Mouse (Mus musculus) stomach, postnatal 0 days (tissue): Measurements from ENCODE around the gene Plgrkt.

Source experiments
- CTCF ChIP-seq: IDR thresholded peaks from 2 replicates; pipeline ENCODE4 v1.5.1; 2016; ENCODE audit warnings: antibody characterized with exemption, low read depth, mild to moderate bottlenecking, moderate library complexity
- EP300 ChIP-seq: optimal IDR thresholded peaks from 2 replicates; pipeline ENCODE3; 2016; ENCODE audit warnings: antibody characterized with exemption

DNA sequence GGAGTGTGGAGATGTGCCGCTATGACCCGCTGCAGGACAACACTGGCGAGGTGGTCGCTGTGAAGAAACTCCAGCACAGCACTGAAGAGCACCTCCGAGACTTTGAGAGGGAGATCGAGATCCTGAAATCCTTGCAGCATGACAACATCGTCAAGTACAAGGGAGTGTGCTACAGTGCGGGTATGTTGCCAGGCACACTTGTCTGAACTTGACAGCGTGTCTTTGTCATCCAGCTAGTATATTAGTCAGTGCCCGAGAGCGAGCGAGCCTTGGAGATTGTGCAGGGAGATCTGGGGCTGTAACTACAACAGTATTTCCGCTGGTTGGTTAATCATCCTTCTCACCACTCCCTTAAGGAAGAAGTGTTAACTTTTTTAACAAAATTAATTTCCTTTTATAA lies 66.3 kb downstream of the Plgrkt start:
- TF ChIP-seq CTCF (no peak), EP300 (no peak)
